Mouse (Mus musculus): ENCODE data around the gene Tbx15. TPM values are rescaled to one million over a fixed set of nuclear protein-coding genes. Genes with fewer than 3 reads are reported as not detected.

Tbx15 gene
- polyA plus RNA-seq, 1 experiment from 2014 or later, result not detected

DNA sequence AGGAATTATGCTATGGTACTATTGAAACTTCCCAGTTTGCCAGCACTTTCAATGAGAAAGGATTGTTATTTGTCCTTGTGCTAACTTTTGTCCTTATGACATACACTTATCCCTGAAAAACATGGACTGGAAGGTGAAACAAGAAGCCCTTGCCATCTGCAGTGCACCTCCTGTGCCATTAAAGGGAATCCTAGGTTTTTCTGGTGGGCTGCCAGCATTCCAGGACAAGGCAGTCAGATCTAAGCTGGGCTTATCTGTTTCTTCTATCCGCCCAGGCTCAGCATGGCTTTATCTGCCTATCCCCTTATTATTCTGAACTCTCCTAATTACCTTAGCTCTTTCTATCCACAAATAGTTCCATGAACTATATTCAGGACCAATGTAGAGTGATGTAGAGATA, 98.6 kb downstream of the Tbx15 start:
- Histone ChIP-seq H3K27ac (no peak overlapping the region), H3K9ac (no peak overlapping the region), H3K4me3 (no peak overlapping the region), H3K4me1 (no peaks in the 10 kb centered on the region), H3K27me3 (replicated peaks) (no peaks in the 10 kb centered on the region), H3K36me3 (no peaks in the 10 kb centered on the region), H3K9me3 (replicated peaks) (0 out of 2 replicates have a peak, but pooled peaks cover 3% of the 10 kb centered on the region), H3K4me2 (no peak overlapping the region)
- 46% methylated on average over 1 of the region's 1 CpGs for WGBS (ENCODE audit: insufficient replicate concordance)
- ATAC-seq, result no peak

DNA sequence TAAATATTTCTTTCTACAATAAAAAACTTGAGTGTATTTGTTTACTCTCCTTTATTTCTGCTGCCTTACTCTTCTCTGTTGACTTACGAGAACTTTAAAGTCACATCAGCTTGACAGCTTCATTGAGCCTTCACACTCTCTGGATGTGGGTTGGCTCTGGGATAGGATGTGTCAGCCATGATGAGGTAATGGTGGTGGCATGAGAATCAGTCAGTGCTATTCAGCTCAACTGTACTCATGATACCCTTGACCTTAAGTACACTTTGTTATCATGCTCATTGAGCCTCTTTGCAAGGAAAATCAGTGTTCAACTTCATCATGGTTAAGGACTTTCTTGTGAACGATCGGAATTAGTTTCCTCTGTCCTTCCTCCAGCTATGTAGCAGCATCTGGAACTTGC, 99.8 kb downstream of the Tbx15 start:
- no peaks in the 10 kb centered on the region for H3K36me3 ChIP-seq
- no peak overlapping the region for H3K4me3 ChIP-seq
- H3K9ac ChIP-seq, result no peak overlapping the region
- H3K4me1 ChIP-seq, result no peaks in the 10 kb centered on the region
- 63% methylated on average over 3 of the region's 3 CpGs for WGBS (ENCODE audit: insufficient replicate concordance)
- H3K9me3 ChIP-seq (replicated peaks), result 0 out of 2 replicates have a peak, but pooled peaks cover 3% of the 10 kb centered on the region
- H3K4me2 ChIP-seq, result no peak overlapping the region
- ATAC-seq, result no peak
- H3K27me3 ChIP-seq (replicated peaks), result no peaks in the 10 kb centered on the region
- no peak overlapping the region for H3K27ac ChIP-seq

DNA sequence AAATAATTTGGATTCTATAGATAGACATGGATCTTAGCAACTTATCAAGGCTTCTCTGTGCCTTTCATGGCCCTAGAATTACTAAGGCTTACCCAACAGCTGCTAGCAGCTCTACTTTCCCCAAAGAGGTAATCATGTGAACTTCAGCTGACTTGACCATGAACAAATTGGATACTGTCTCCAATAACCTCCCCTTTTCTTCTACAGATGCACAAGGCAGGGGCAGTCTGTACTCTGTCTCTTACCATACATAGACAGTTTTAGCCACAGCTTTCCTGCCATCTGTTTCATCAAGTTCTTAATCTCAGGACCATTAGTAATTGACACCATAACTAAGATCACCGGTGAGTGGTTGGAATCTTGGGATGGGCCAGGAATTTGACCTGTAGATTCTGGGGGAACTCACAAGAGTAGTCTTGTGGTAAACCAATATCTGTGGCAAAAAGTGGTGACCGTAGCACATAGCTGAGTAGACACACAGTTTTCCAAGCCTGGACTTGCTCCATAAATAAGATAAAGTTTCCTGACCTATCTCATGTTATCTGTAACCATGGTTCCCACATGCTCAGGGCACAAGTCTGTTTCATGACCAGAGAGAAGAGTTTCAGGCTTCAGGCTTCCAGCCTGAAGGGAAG, 139.6 kb downstream of the Tbx15 start:
- H3K4me3 ChIP-seq, result no peak overlapping the region
- no peak for ATAC-seq

DNA sequence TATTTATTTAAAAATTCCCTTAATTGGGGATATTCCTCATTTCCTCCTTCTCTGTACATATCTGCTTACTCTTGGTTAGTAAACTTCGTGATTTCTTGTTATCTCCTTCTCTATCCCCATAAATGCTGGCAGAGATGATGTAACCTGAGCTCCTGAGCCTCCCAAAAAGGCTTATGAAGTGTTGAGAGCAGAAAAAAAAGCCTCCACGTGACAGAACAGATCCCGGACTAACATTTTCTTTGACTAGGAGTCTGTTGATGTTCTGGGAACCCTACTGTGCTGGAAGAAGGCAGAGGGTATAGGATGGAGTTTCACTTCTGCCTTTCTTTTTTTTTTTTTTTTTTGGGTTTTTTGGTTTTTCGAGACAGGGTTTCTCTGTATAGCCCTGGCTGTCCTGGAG, 146.9 kb downstream of the Tbx15 start:
- Histone ChIP-seq H3K9me3 (replicated peaks) (0 out of 2 replicates have a peak, but pooled peaks cover 8% of the 10 kb centered on the region), H3K27me3 (replicated peaks) (no peaks in the 10 kb centered on the region), H3K4me2 (no peak overlapping the region), H3K9ac (no peak overlapping the region), H3K36me3 (no peaks in the 10 kb centered on the region), H3K27ac (no peak overlapping the region), H3K4me3 (no peak overlapping the region), H3K4me1 (no peaks in the 10 kb centered on the region)
- 43% methylated on average over 3 of the region's 4 CpGs for WGBS (ENCODE audit: insufficient replicate concordance)
- ATAC-seq, result no peak

More for the DNA sequence above, 139.6 kb downstream of the Tbx15 start:
- Histone ChIP-seq H3K4me2 (no peak overlapping the region), H3K9ac (no peak overlapping the region), H3K27me3 (replicated peaks) (no peaks in the 10 kb centered on the region), H3K4me1 (no peaks in the 10 kb centered on the region), H3K27ac (no peak overlapping the region), H3K36me3 (no peaks in the 10 kb centered on the region), H3K9me3 (replicated peaks) (no peaks in the 10 kb centered on the region)
- 73% methylated on average over 2 of the region's 2 CpGs for WGBS (ENCODE audit: insufficient replicate concordance)

Small RNAs within 50 kb of the gene (microRNA-seq; reads per million reads assigned to microRNA genes)
- not detected for gene Mir6481

Other genes with a start within 250 kb of the Tbx15 start
- 4.9 and 5.0 TPM in 2 replicates for gene Wars2, start 99.3 kb upstream of the Tbx15 start, polyA plus RNA-seq (2016; fragmentation: Nextera tagmentation; extraction: Ambion mirVana)

Measured in liver, embryonic 12.5 days (tissue).